Mouse (Mus musculus) spleen, adult 2 months (tissue): ENCODE data around the gene Guca2b.

Experiments used
- CTCF ChIP-seq: fragments of 200-500 bp; IDR thresholded peaks from 2 replicates; pipeline ENCODE4 v1.5.1; 2011; ENCODE audit warnings: mild to moderate bottlenecking, inconsistent platforms; ENCODE audit not compliant: insufficient read depth, insufficient read length, insufficient replicate concordance; ENCODE audit errors: extremely low read depth
- POLR2A ChIP-seq: fragments of 200-500 bp; IDR thresholded peaks from 2 replicates; pipeline ENCODE4 v1.6.1; 2011; ENCODE audit warnings: low read depth, low read length, inconsistent platforms

DNA sequence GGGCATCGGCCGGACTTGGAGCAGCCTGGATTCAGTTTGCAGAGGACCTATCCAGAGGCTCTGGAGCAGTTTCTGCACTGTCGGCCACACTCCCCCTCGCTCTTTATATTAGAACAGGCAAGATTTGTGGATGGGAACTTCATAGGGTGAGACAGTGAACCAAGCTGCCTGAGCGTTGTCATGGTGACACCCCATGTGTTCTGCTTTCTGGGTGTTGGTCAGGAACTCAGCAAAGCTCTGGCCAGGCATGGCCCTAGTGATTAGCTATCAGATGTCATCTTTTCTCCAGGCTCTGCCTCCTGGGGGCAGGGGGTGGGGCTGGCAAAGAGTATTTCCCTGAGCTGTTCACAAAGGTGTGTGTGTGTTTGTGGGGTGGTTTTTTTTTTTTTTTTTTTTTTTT lies 23.8 kb upstream of the Guca2b start:
- TF ChIP-seq CTCF (no peak), POLR2A (no peak)
